Mouse (Mus musculus) heart, postnatal 0 days (tissue): ENCODE measurements around the gene Arfgap2.

Source experiments
- CTCF ChIP-seq: IDR thresholded peaks from 2 replicates; pipeline ENCODE4 v1.5.1; 2016; ENCODE audit warnings: antibody characterized with exemption, control low read depth, low read depth
- EP300 ChIP-seq: IDR thresholded peaks from 2 replicates; pipeline ENCODE4 v1.6.1; 2016; ENCODE audit warnings: antibody characterized with exemption, low read depth

GRCm38 (mm10) chr2:91295895-91296294, 31.1 kb downstream of the Arfgap2 start:
- TF ChIP-seq CTCF: no peak
- no peak for TF ChIP-seq EP300
